Mouse (Mus musculus): ENCODE data around the gene Olfr1198. TPM values are rescaled to one million over a fixed set of nuclear protein-coding genes. Genes with fewer than 3 reads are reported as not detected.

Gene Olfr1198
- polyA plus RNA-seq (2015; fragmentation: Illumina TruSeq; extraction: RNeasy Lipid Tissue Mini Kit (QIAGEN cat#74804); ENCODE audit: insufficient read depth, low read depth, low replicate concordance): not detected

GRCm38 (mm10) chr2:88751270-88751669 lies at the start of gene Olfr1198:
Gene Olfr1198, minus strand, starts transcription at chr2:88751370.

GRCm38 (mm10) chr2:88792736-88793135 lies 41.6 kb upstream of the Olfr1198 start, which contains the start of gene Olfr1201:
Gene Olfr1201, plus strand, starts transcription at chr2:88793036.

GRCm38 (mm10) chr2:88770388-88770787 lies 19.2 kb upstream of the Olfr1198 start, which contains the start of gene Olfr1200:
Gene Olfr1200, minus strand, starts transcription at chr2:88770488.

GRCm38 (mm10) chr2:88760369-88760768 lies 9.2 kb upstream of the Olfr1198 start, which contains the start of gene Olfr1199:
Gene Olfr1199, minus strand, starts transcription at chr2:88760469.

GRCm38 (mm10) chr2:88732266-88732665 lies 18.9 kb downstream of the Olfr1198 start, which contains the start of gene Olfr1197:
Gene Olfr1197, minus strand, starts transcription at chr2:88732366.

GRCm38 (mm10) chr2:88704497-88704896 lies 46.7 kb downstream of the Olfr1198 start, which contains the start of gene Olfr1196:
Gene Olfr1196, minus strand, starts transcription at chr2:88704597.

Other genes with a start within 250 kb of the Olfr1198 start
- not detected for gene Olfr1186, start 232.8 kb downstream of the Olfr1198 start, polyA plus RNA-seq (2015; fragmentation: Illumina TruSeq; extraction: RNeasy Lipid Tissue Mini Kit (QIAGEN cat#74804); ENCODE audit: insufficient read depth, low read depth, low replicate concordance)
- gene Olfr1188, start 194.4 kb downstream of the Olfr1198 start, polyA plus RNA-seq (2015; fragmentation: Illumina TruSeq; extraction: RNeasy Lipid Tissue Mini Kit (QIAGEN cat#74804); ENCODE audit: insufficient read depth, low read depth, low replicate concordance): not detected
- gene Olfr1189, start 164.9 kb downstream of the Olfr1198 start, polyA plus RNA-seq (2015; fragmentation: Illumina TruSeq; extraction: RNeasy Lipid Tissue Mini Kit (QIAGEN cat#74804); ENCODE audit: insufficient read depth, low read depth, low replicate concordance): not detected
- gene Olfr1191-ps1, start 110.8 kb downstream of the Olfr1198 start, polyA plus RNA-seq (2015; fragmentation: Illumina TruSeq; extraction: RNeasy Lipid Tissue Mini Kit (QIAGEN cat#74804); ENCODE audit: insufficient read depth, low read depth, low replicate concordance): not detected
- not detected for gene Olfr1192-ps1, start 102.9 kb downstream of the Olfr1198 start, polyA plus RNA-seq (2015; fragmentation: Illumina TruSeq; extraction: RNeasy Lipid Tissue Mini Kit (QIAGEN cat#74804); ENCODE audit: insufficient read depth, low read depth, low replicate concordance)
- gene Olfr1193, start 75.7 kb downstream of the Olfr1198 start, polyA plus RNA-seq (2015; fragmentation: Illumina TruSeq; extraction: RNeasy Lipid Tissue Mini Kit (QIAGEN cat#74804); ENCODE audit: insufficient read depth, low read depth, low replicate concordance): not detected
- not detected for gene Olfr1195, start 62.2 kb downstream of the Olfr1198 start, polyA plus RNA-seq (2015; fragmentation: Illumina TruSeq; extraction: RNeasy Lipid Tissue Mini Kit (QIAGEN cat#74804); ENCODE audit: insufficient read depth, low read depth, low replicate concordance)
- not detected for gene Olfr1196, start 46.8 kb downstream of the Olfr1198 start, polyA plus RNA-seq (2015; fragmentation: Illumina TruSeq; extraction: RNeasy Lipid Tissue Mini Kit (QIAGEN cat#74804); ENCODE audit: insufficient read depth, low read depth, low replicate concordance)
- not detected for gene Olfr1197, start 19.0 kb downstream of the Olfr1198 start, polyA plus RNA-seq (2015; fragmentation: Illumina TruSeq; extraction: RNeasy Lipid Tissue Mini Kit (QIAGEN cat#74804); ENCODE audit: insufficient read depth, low read depth, low replicate concordance)
- gene Olfr1199, start 9.1 kb upstream of the Olfr1198 start, polyA plus RNA-seq (2015; fragmentation: Illumina TruSeq; extraction: RNeasy Lipid Tissue Mini Kit (QIAGEN cat#74804); ENCODE audit: insufficient read depth, low read depth, low replicate concordance): not detected
- not detected for gene Olfr1200, start 19.1 kb upstream of the Olfr1198 start, polyA plus RNA-seq (2015; fragmentation: Illumina TruSeq; extraction: RNeasy Lipid Tissue Mini Kit (QIAGEN cat#74804); ENCODE audit: insufficient read depth, low read depth, low replicate concordance)
- gene Olfr1201, start 41.7 kb upstream of the Olfr1198 start, polyA plus RNA-seq (2015; fragmentation: Illumina TruSeq; extraction: RNeasy Lipid Tissue Mini Kit (QIAGEN cat#74804); ENCODE audit: insufficient read depth, low read depth, low replicate concordance): not detected
- not detected for gene Olfr1202, start 63.1 kb upstream of the Olfr1198 start, polyA plus RNA-seq (2015; fragmentation: Illumina TruSeq; extraction: RNeasy Lipid Tissue Mini Kit (QIAGEN cat#74804); ENCODE audit: insufficient read depth, low read depth, low replicate concordance)
- not detected for gene Olfr1205, start 78.4 kb upstream of the Olfr1198 start, polyA plus RNA-seq (2015; fragmentation: Illumina TruSeq; extraction: RNeasy Lipid Tissue Mini Kit (QIAGEN cat#74804); ENCODE audit: insufficient read depth, low read depth, low replicate concordance)
- gene Olfr1204, start 97.9 kb upstream of the Olfr1198 start, polyA plus RNA-seq (2015; fragmentation: Illumina TruSeq; extraction: RNeasy Lipid Tissue Mini Kit (QIAGEN cat#74804); ENCODE audit: insufficient read depth, low read depth, low replicate concordance): not detected
- not detected for gene Olfr1206, start 111.9 kb upstream of the Olfr1198 start, polyA plus RNA-seq (2015; fragmentation: Illumina TruSeq; extraction: RNeasy Lipid Tissue Mini Kit (QIAGEN cat#74804); ENCODE audit: insufficient read depth, low read depth, low replicate concordance)
- not detected for gene Olfr1208, start 150.9 kb upstream of the Olfr1198 start, polyA plus RNA-seq (2015; fragmentation: Illumina TruSeq; extraction: RNeasy Lipid Tissue Mini Kit (QIAGEN cat#74804); ENCODE audit: insufficient read depth, low read depth, low replicate concordance)
- not detected for gene Olfr1209, start 163.8 kb upstream of the Olfr1198 start, polyA plus RNA-seq (2015; fragmentation: Illumina TruSeq; extraction: RNeasy Lipid Tissue Mini Kit (QIAGEN cat#74804); ENCODE audit: insufficient read depth, low read depth, low replicate concordance)
- gene Olfr1211, start 186.7 kb upstream of the Olfr1198 start, polyA plus RNA-seq (2015; fragmentation: Illumina TruSeq; extraction: RNeasy Lipid Tissue Mini Kit (QIAGEN cat#74804); ENCODE audit: insufficient read depth, low read depth, low replicate concordance): not detected
- not detected for gene Olfr1212, start 202.6 kb upstream of the Olfr1198 start, polyA plus RNA-seq (2015; fragmentation: Illumina TruSeq; extraction: RNeasy Lipid Tissue Mini Kit (QIAGEN cat#74804); ENCODE audit: insufficient read depth, low read depth, low replicate concordance)
- not detected for gene Gm13762, start 228.9 kb upstream of the Olfr1198 start, polyA plus RNA-seq (2015; fragmentation: Illumina TruSeq; extraction: RNeasy Lipid Tissue Mini Kit (QIAGEN cat#74804); ENCODE audit: insufficient read depth, low read depth, low replicate concordance)
- gene Olfr1214, start 241.3 kb upstream of the Olfr1198 start, polyA plus RNA-seq (2015; fragmentation: Illumina TruSeq; extraction: RNeasy Lipid Tissue Mini Kit (QIAGEN cat#74804); ENCODE audit: insufficient read depth, low read depth, low replicate concordance): not detected

All from pancreas, adult 10 weeks (tissue).